Mouse (Mus musculus): Measurements from ENCODE around the gene Pank4.

Pank4 gene

GRCm38 (mm10) chr4:154965856-154966255 lies 1.9 kb downstream of the Pank4 start:
- in situ Hi-C loops (cut with MseI, MboI) = loop anchor here in 1 of 2 experiments (5.0 kb wide), 1 partner anchor 101 kb away; the partner anchor contains the start of gene Pex10

GRCm38 (mm10) chr4:154967173-154967572 lies 3.2 kb downstream of the Pank4 start:
- in situ Hi-C loops (cut with MseI, MboI) = loop anchor here in 1 of 2 experiments (5.0 kb wide), 1 partner anchor 100 kb away; the partner anchor contains the start of gene Pex10

- in situ Hi-C loops (cut with MseI, MboI) = no loop called here
Measured at GRCm38 (mm10) chr4:154972546-154972945, 8.6 kb downstream of the Pank4 start.

GRCm38 (mm10) chr4:154974163-154974611 lies 10.3 kb downstream of the Pank4 start:
- in situ Hi-C loops (cut with MseI, MboI) = no loop called here

GRCm38 (mm10) chr4:154980110-154980509 lies 16.2 kb downstream of the Pank4 start:
- in situ Hi-C loops (cut with MseI, MboI) = no loop called here

GRCm38 (mm10) chr4:154981076-154981475 lies 17.2 kb downstream of the Pank4 start:
- in situ Hi-C loops (cut with MseI, MboI) = no loop called here

- in situ Hi-C loops (cut with MseI, MboI) = no loop called here
Measured at GRCm38 (mm10) chr4:154981530-154981929, 17.6 kb downstream of the Pank4 start.

- in situ Hi-C loops (cut with MseI, MboI) = no loop called here
Measured at GRCm38 (mm10) chr4:154982247-154983120, 18.6 kb downstream of the Pank4 start.

GRCm38 (mm10) chr4:154983767-154984166 lies 19.8 kb downstream of the Pank4 start:
- in situ Hi-C loops (cut with MseI, MboI) = no loop called here

- in situ Hi-C loops (cut with MseI, MboI) = no loop called here
Measured at GRCm38 (mm10) chr4:154985151-154985777, 21.3 kb downstream of the Pank4 start.

- in situ Hi-C loops (cut with MseI, MboI) = no loop called here
Measured at GRCm38 (mm10) chr4:154986096-154986495, 22.2 kb downstream of the Pank4 start.

GRCm38 (mm10) chr4:154986750-154987149 lies 22.8 kb downstream of the Pank4 start:
- in situ Hi-C loops (cut with MseI, MboI) = no loop called here

- in situ Hi-C loops (cut with MseI, MboI) = no loop called here
Measured at GRCm38 (mm10) chr4:154994876-154995275, 31.0 kb downstream of the Pank4 start.

GRCm38 (mm10) chr4:154996572-154997154 lies 32.7 kb downstream of the Pank4 start:
- in situ Hi-C loops (cut with MseI, MboI) = no loop called here

GRCm38 (mm10) chr4:154999379-154999778 lies 35.5 kb downstream of the Pank4 start:
- in situ Hi-C loops (cut with MseI, MboI) = no loop called here

- in situ Hi-C loops (cut with MseI, MboI) = no loop called here
Measured at GRCm38 (mm10) chr4:155005278-155005677, 41.4 kb downstream of the Pank4 start.

- in situ Hi-C loops (cut with MseI, MboI) = no loop called here
Measured at GRCm38 (mm10) chr4:155006296-155006695, 42.4 kb downstream of the Pank4 start.

GRCm38 (mm10) chr4:155007641-155008040 lies 43.7 kb downstream of the Pank4 start:
- in situ Hi-C loops (cut with MseI, MboI) = no loop called here

- in situ Hi-C loops (cut with MseI, MboI) = no loop called here
Measured at GRCm38 (mm10) chr4:155008075-155008474, 44.2 kb downstream of the Pank4 start.

GRCm38 (mm10) chr4:155009216-155009615 lies 45.3 kb downstream of the Pank4 start:
- in situ Hi-C loops (cut with MseI, MboI) = no loop called here

GRCm38 (mm10) chr4:155010870-155011269 lies 46.9 kb downstream of the Pank4 start:
- in situ Hi-C loops (cut with MseI, MboI) = no loop called here

- in situ Hi-C loops (cut with MseI, MboI) = no loop called here
Measured at GRCm38 (mm10) chr4:155011312-155012025, 47.5 kb downstream of the Pank4 start.
